Mouse (Mus musculus) left cerebral cortex, adult 2 months (tissue): ENCODE results near the gene Adal. TPM values are rescaled to one million over a fixed set of nuclear protein-coding genes. Genes with fewer than 3 reads are reported as not detected.

Experiments used
- DNase-seq, 2 experiments: peaks; one replicate each; pipeline ENCODE4 v3.0.0; 2021 to 2022; ENCODE audit warnings: low spot score in 2 of 2, mixed read lengths in 1 of 2; ENCODE audit errors: extremely low spot score in 1 of 2
- H3K27ac ChIP-seq: fragments of 200-600 bp; 2 replicates; pipeline ENCODE4 v1.8.1; 2022
- H3K4me3 ChIP-seq: fragments of 200-600 bp; 2 replicates; pipeline ENCODE4 v1.8.1; 2022
- CTCF ChIP-seq: fragments of 200-600 bp; IDR thresholded peaks from 2 replicates; pipeline ENCODE4 v1.8.1; 2022; ENCODE audit warnings: antibody characterized with exemption, mild to moderate bottlenecking, moderate library complexity
- intact Hi-C: fragments of 180-260 bp; cut with DNase I; formaldehyde crosslinking; loops from one replicate; pipeline ENCODE4 v1.15.1; 2025
- total RNA-seq, 2 experiments: library from RNA; stranded (reverse); gene quantifications; 2 replicates each; pipeline ENCODE4 v1.2.3; 2021

Adal gene
- total RNA-seq, 2 experiments from 2014 or later = 18.2 to 19.9 TPM

DNA sequence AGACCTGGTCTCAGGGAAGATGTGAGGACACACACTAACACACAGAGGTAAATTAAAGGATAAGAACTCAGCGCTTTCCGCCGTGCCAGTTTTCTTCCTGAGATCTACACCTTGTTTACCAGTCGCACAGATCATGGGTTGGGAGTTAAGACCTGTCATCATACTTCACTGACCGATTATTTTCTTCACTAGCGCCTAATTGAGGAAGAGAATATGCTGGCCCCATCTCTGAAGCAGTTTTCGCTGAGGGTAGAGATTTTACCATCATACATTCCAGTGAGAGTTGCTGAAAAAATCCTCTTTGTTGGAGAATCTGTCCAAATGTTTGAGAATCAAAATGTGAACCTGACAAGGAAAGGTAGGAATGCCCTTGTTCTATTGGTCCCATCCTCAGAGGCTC is 43.9 kb downstream of the Adal start:
- no peak for DNase-seq
- intact Hi-C loops = no loop called here
- no peak overlapping the region for H3K4me3 ChIP-seq
- TF ChIP-seq CTCF = no peak
- no peak overlapping the region for H3K27ac ChIP-seq

DNA sequence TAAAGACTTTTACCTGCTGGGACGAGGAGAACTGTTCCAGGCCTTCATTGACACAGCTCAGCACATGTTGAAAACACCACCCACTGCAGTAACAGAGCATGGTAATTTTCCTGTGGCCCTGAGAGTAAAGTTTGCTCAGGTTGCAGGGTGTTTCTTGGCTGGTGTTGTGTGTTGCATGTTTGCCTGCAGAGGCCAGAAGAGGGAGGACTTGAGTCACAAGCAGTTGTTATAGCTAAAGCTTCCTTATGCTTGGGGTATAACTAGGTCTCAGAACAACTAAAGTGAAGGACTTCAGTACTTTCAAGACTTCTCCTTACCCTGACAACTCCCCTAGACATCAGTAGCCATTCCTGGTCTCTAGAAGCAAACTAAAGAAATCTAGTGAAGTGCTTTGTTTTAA is 48.3 kb downstream of the Adal start:
- H3K4me3 ChIP-seq = no peak overlapping the region
- TF ChIP-seq CTCF = peak; percentile 40
- DNase-seq = no peak
- intact Hi-C loops = no loop called here
- H3K27ac ChIP-seq = no peak overlapping the region

DNA sequence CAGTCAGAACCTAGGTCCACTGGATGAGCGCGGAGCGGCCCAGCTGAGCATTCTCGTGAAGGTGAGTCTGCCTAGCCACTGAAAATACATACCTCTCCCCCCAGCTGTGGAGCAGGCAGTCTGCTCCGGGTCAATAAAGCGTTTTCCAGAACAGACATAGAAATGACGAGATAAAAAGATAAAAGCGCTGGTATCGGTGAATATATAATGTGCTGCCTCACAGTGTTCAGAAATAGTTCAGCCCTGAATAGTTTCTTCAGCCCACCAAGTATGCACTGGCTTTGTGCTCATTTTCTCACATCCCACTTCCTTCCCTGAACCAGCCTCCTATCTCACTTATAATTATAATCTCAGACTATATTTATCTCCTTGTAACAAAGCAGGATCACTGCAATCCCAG is 55.2 kb downstream of the Adal start:
- intact Hi-C loops = loop anchor here (2.0 kb wide), 1 partner anchor 99 kb away; no protein-coding TSS in a partner anchor
- Histone ChIP-seq H3K4me3 (no peak overlapping the region), H3K27ac (peak overlapping the region; percentile 79)
- no peak for TF ChIP-seq CTCF
- peak in 1 of 2 experiments; percentile 29 for DNase-seq

DNA sequence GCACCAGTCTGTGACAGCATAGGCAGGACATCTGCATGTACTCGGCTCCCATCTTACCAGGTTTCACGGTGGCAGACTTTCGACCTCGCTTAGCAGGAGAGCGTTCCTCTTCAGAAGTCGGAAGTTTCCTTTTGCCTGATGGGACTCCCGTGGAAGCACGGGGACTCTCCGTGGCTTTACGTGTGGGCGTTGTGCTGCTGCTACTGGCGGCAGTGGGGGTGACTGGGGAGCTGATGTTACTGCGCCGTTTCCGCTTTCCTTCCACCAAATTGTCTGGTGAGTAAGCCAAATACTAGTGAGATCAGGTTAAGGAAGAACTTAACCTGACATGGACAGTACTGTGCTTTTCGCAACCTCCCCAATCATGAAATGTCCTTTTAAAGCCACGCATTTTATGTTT is 64.0 kb downstream of the Adal start:
- Histone ChIP-seq H3K27ac (no peak overlapping the region), H3K4me3 (no peak overlapping the region)
- intact Hi-C loops = no loop called here
- TF ChIP-seq CTCF = no peak
- DNase-seq = no peak

Other genes with a start within 250 kb of the Adal start
- gene Ubr1, start 169.7 kb upstream of the Adal start, total RNA-seq = 10 to 100 TPM; 41.8 to 45.0 TPM
- gene Tmem62, start 163.4 kb upstream of the Adal start, total RNA-seq = 10 to 100 TPM; 21.8 to 28.5 TPM
- 10 to 100 TPM; 57.0 to 57.6 TPM for gene Ccndbp1, start 132.0 kb upstream of the Adal start, total RNA-seq
- not detected for gene Epb42, start 103.4 kb upstream of the Adal start, total RNA-seq
- gene Tgm5, start 54.6 kb upstream of the Adal start, total RNA-seq = not detected
- gene Tgm7, start 30.6 kb upstream of the Adal start, total RNA-seq = under 1 TPM in 1 of 2 experiments, not detected in 1; 0.16 TPM
- gene Lcmt2, start 225 bp downstream of the Adal start, total RNA-seq = 1 to 10 TPM; 6.5 to 7.7 TPM
- 10 to 100 TPM; 45.7 to 48.6 TPM for gene Tubgcp4, start 30.2 kb downstream of the Adal start, total RNA-seq
- 1 to 10 TPM; 6.1 to 6.3 TPM for gene Zscan29, start 30.7 kb downstream of the Adal start, total RNA-seq
- gene Trp53bp1, start 131.0 kb downstream of the Adal start, total RNA-seq = 100 to 1,000 TPM; 148 to 170 TPM
- 100 to 1,000 TPM; 610 to 673 TPM for gene Map1a, start 149.2 kb downstream of the Adal start, total RNA-seq
- 100 to 1,000 TPM; 134 to 136 TPM for gene Ppip5k1, start 215.0 kb downstream of the Adal start, total RNA-seq
- 100 to 1,000 TPM; 339 to 354 TPM for gene Ckmt1, start 217.3 kb downstream of the Adal start, total RNA-seq
- gene Strc, start 246.7 kb downstream of the Adal start, total RNA-seq = under 1 TPM; 0.11 to 0.12 TPM